Mouse (Mus musculus): ENCODE measurements around the gene Cers3. TPM values are rescaled to one million over a fixed set of nuclear protein-coding genes. Genes with fewer than 3 reads are reported as not detected.

Gene Cers3
- total and polyA plus RNA-seq, 2 experiments from 2014 or later, result 0.77 to 0.81 TPM

- ATAC-seq, result no peak
- no peak for TF ChIP-seq CTCF (IDR thresholded peaks at IDR 0.05; ENCODE audit: low read depth)
- no peaks in the 10 kb centered on the region for H3K27me3 ChIP-seq (ENCODE audit: insufficient read depth, low read length)
- no peak for DNase-seq
- no peak overlapping the region for H3K27ac ChIP-seq (ENCODE audit: low read depth, low read length)
- H3K9ac ChIP-seq, result no peak overlapping the region
- H3K4me2 ChIP-seq (ENCODE audit: low read depth), result no peak overlapping the region
- H3K36me3 ChIP-seq (ENCODE audit: insufficient read depth), result peaks cover 4% of the 10 kb centered on the region; the same call in 1 of the 2 replicates
- WGBS, result 93% methylated on average over 6 of the region's 6 CpGs
- H3K4me3 ChIP-seq (ENCODE audit: low read depth, low read length), result no peak overlapping the region
- no peaks in the 10 kb centered on the region for H3K4me1 ChIP-seq (ENCODE audit: insufficient read depth)
- no peaks in the 10 kb centered on the region for H3K9me3 ChIP-seq (ENCODE audit: low read length)
These were observed 15.2 kb upstream of the Cers3 start for GRCm38 (mm10) chr7:66728072-66728471.

- no peak overlapping the region for H3K4me2 ChIP-seq (ENCODE audit: low read depth)
- ATAC-seq, result no peak
- H3K27me3 ChIP-seq (ENCODE audit: insufficient read depth, low read length), result no peaks in the 10 kb centered on the region
- no peaks in the 10 kb centered on the region for H3K9me3 ChIP-seq (ENCODE audit: low read length)
- H3K27ac ChIP-seq (ENCODE audit: low read depth, low read length), result no peak overlapping the region
- no peaks in the 10 kb centered on the region for H3K4me1 ChIP-seq (ENCODE audit: insufficient read depth)
- no peak overlapping the region for H3K4me3 ChIP-seq (ENCODE audit: low read depth, low read length)
- 88% methylated on average over 2 of the region's 2 CpGs for WGBS
- peaks cover 4% of the 10 kb centered on the region; the same call in 1 of the 2 replicates for H3K36me3 ChIP-seq (ENCODE audit: insufficient read depth)
- TF ChIP-seq CTCF (IDR thresholded peaks at IDR 0.05; ENCODE audit: low read depth), result no peak
- DNase-seq, result no peak
- no peak overlapping the region for H3K9ac ChIP-seq
These were observed 14.1 kb upstream of the Cers3 start for GRCm38 (mm10) chr7:66729232-66729631.

GRCm38 (mm10) chr7:66733431-66733830 is 9.9 kb upstream of the Cers3 start:
- Histone ChIP-seq H3K4me1 (ENCODE audit: insufficient read depth) (no peaks in the 10 kb centered on the region), H3K4me2 (ENCODE audit: low read depth) (no peak overlapping the region), H3K27ac (ENCODE audit: low read depth, low read length) (no peak overlapping the region), H3K27me3 (ENCODE audit: insufficient read depth, low read length) (no peaks in the 10 kb centered on the region), H3K36me3 (ENCODE audit: insufficient read depth) (no peaks in the 10 kb centered on the region), H3K9me3 (ENCODE audit: low read length) (no peaks in the 10 kb centered on the region), H3K9ac (no peak overlapping the region), H3K4me3 (ENCODE audit: low read depth, low read length) (no peak overlapping the region)
- 96% methylated on average over 17 of the region's 17 CpGs for WGBS
- ATAC-seq (no peak), DNase-seq (no peak)
- no peak for TF ChIP-seq CTCF (IDR thresholded peaks at IDR 0.05; ENCODE audit: low read depth)

- H3K27me3 ChIP-seq (ENCODE audit: insufficient read depth, low read length), result no peaks in the 10 kb centered on the region
- H3K4me2 ChIP-seq (ENCODE audit: low read depth), result no peak overlapping the region
- H3K9me3 ChIP-seq (ENCODE audit: low read length), result no peaks in the 10 kb centered on the region
- WGBS, result 94% methylated on average over 11 of the region's 11 CpGs
- ATAC-seq (no peak), DNase-seq (no peak)
- no peaks in the 10 kb centered on the region for H3K4me1 ChIP-seq (ENCODE audit: insufficient read depth)
- TF ChIP-seq CTCF (IDR thresholded peaks at IDR 0.05; ENCODE audit: low read depth), result no peak
- no peak overlapping the region for H3K27ac ChIP-seq (ENCODE audit: low read depth, low read length)
- H3K36me3 ChIP-seq (ENCODE audit: insufficient read depth), result no peaks in the 10 kb centered on the region
- H3K9ac ChIP-seq, result no peak overlapping the region
- no peak overlapping the region for H3K4me3 ChIP-seq (ENCODE audit: low read depth, low read length)
These were observed 9.4 kb upstream of the Cers3 start for GRCm38 (mm10) chr7:66733882-66734281.

DNA sequence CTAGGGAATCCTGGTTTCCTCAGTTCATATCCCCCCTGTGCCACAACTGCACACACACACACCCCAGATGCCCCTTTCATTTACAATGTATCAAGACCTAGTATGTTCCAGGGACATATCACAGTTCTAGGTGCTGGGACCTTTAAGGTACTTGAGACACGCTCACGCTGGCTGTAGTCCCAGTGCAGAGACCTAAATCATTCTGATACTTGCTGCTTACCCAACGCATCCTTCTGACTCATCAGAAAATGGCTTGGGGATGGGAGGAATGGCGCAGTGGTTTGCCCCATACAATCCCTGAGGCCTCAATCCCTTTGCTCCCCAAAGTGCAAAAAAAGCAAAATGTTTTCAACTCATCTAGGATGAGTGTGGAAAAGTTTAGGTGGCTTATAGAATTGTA is 8.8 kb upstream of the Cers3 start:
- H3K9me3 ChIP-seq (ENCODE audit: low read length), result no peaks in the 10 kb centered on the region
- 97% methylated on average over 4 of the region's 4 CpGs for WGBS
- TF ChIP-seq CTCF (IDR thresholded peaks at IDR 0.05; ENCODE audit: low read depth), result no peak
- no peaks in the 10 kb centered on the region for H3K27me3 ChIP-seq (ENCODE audit: insufficient read depth, low read length)
- H3K9ac ChIP-seq, result no peak overlapping the region
- DNase-seq (no peak), ATAC-seq (no peak)
- H3K4me1 ChIP-seq (ENCODE audit: insufficient read depth), result no peaks in the 10 kb centered on the region
- H3K4me2 ChIP-seq (ENCODE audit: low read depth), result no peak overlapping the region
- H3K4me3 ChIP-seq (ENCODE audit: low read depth, low read length), result no peak overlapping the region
- no peak overlapping the region for H3K27ac ChIP-seq (ENCODE audit: low read depth, low read length)
- no peaks in the 10 kb centered on the region for H3K36me3 ChIP-seq (ENCODE audit: insufficient read depth)

GRCm38 (mm10) chr7:66734993-66735392 is 8.3 kb upstream of the Cers3 start:
- H3K4me3 ChIP-seq (ENCODE audit: low read depth, low read length), result no peak overlapping the region
- no peaks in the 10 kb centered on the region for H3K4me1 ChIP-seq (ENCODE audit: insufficient read depth)
- H3K9ac ChIP-seq, result no peak overlapping the region
- H3K27me3 ChIP-seq (ENCODE audit: insufficient read depth, low read length), result no peaks in the 10 kb centered on the region
- H3K9me3 ChIP-seq (ENCODE audit: low read length), result no peaks in the 10 kb centered on the region
- no peak overlapping the region for H3K27ac ChIP-seq (ENCODE audit: low read depth, low read length)
- H3K4me2 ChIP-seq (ENCODE audit: low read depth), result no peak overlapping the region
- ATAC-seq, result no peak
- no peak for DNase-seq
- 92% methylated on average over 6 of the region's 6 CpGs for WGBS
- TF ChIP-seq CTCF (IDR thresholded peaks at IDR 0.05; ENCODE audit: low read depth), result no peak
- no peaks in the 10 kb centered on the region for H3K36me3 ChIP-seq (ENCODE audit: insufficient read depth)

- H3K4me1 ChIP-seq (ENCODE audit: insufficient read depth), result no peaks in the 10 kb centered on the region
- H3K36me3 ChIP-seq (ENCODE audit: insufficient read depth), result no peaks in the 10 kb centered on the region
- H3K9me3 ChIP-seq (ENCODE audit: low read length), result no peaks in the 10 kb centered on the region
- TF ChIP-seq CTCF (IDR thresholded peaks at IDR 0.05; ENCODE audit: low read depth), result no peak
- H3K4me3 ChIP-seq (ENCODE audit: low read depth, low read length), result no peak overlapping the region
- 97% methylated on average over 4 of the region's 4 CpGs for WGBS
- H3K4me2 ChIP-seq (ENCODE audit: low read depth), result no peak overlapping the region
- H3K27me3 ChIP-seq (ENCODE audit: insufficient read depth, low read length), result no peaks in the 10 kb centered on the region
- H3K27ac ChIP-seq (ENCODE audit: low read depth, low read length), result no peak overlapping the region
- DNase-seq (no peak), ATAC-seq (no peak)
- H3K9ac ChIP-seq, result no peak overlapping the region
These were observed 5.9 kb upstream of the Cers3 start for GRCm38 (mm10) chr7:66737418-66737817.

DNA sequence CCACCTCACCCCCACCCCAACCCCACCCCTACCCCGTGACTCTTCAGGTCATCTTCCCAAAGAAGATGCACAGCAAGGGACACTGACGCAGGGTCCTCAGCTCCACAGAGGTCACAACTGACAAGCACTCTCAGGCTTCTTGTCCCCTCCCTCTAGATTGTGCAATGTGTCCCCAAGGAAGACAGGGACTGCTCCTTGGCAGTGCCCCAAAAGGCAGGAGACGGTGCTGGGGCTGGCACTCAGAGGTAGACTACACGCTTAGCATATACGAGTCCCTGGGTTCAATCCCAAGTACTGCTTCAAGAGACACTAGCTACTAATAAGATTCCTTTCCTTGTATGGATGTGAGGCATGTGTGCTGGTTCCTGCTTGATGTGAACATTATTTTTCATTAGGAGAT is 2.3 kb upstream of the Cers3 start:
- Histone ChIP-seq H3K9me3 (ENCODE audit: low read length) (no peaks in the 10 kb centered on the region), H3K4me2 (ENCODE audit: low read depth) (no peak overlapping the region), H3K4me3 (ENCODE audit: low read depth, low read length) (no peak overlapping the region), H3K27ac (ENCODE audit: low read depth, low read length) (no peak overlapping the region), H3K27me3 (ENCODE audit: insufficient read depth, low read length) (no peaks in the 10 kb centered on the region), H3K36me3 (ENCODE audit: insufficient read depth) (no peaks in the 10 kb centered on the region), H3K9ac (no peak overlapping the region), H3K4me1 (ENCODE audit: insufficient read depth) (no peaks in the 10 kb centered on the region)
- no peak for TF ChIP-seq CTCF (IDR thresholded peaks at IDR 0.05; ENCODE audit: low read depth)
- ATAC-seq, result no peak
- no peak for DNase-seq
- 75% methylated on average over 5 of the region's 5 CpGs for WGBS
